Mouse (Mus musculus) ES-Bruce4 (cell line): ENCODE measurements at regions not wholly inside any gene's neighbourhood (a gene's known extent, or its start where the extent isn't known, plus 50 kb on each side); places are given as distances from the start of the nearest gene placed in this dataset.

Experiments
- H3K27ac ChIP-seq: 2 replicates; pipeline ENCODE4 v1.5.1; 2012; ENCODE audit warnings: low read length, inconsistent platforms; ENCODE audit not compliant: insufficient read depth
- H3K27me3 ChIP-seq: 2 replicates; pipeline ENCODE4 v1.6.1; 2012; ENCODE audit warnings: mild to moderate bottlenecking, low read length, inconsistent platforms; ENCODE audit not compliant: control insufficient read depth, poor library complexity, insufficient read depth, severe bottlenecking
- H3K36me3 ChIP-seq: 2 replicates; pipeline ENCODE4 v1.6.1; 2012; ENCODE audit warnings: inconsistent platforms, mild to moderate bottlenecking, low read length, moderate library complexity; ENCODE audit not compliant: control insufficient read depth, poor library complexity, insufficient read depth, severe bottlenecking
- H3K4me1 ChIP-seq: one replicate; pipeline ENCODE4 v1.8.1; 2011; ENCODE audit warnings: low read length; ENCODE audit not compliant: control insufficient read depth, insufficient read depth
- H3K4me3 ChIP-seq: 2 replicates; pipeline ENCODE4 v1.5.1; 2011; ENCODE audit warnings: low read depth, mild to moderate bottlenecking, low read length
- H3K9ac ChIP-seq: 2 replicates; pipeline ENCODE4 v1.6.1; 2012; ENCODE audit warnings: low read depth, mild to moderate bottlenecking, inconsistent platforms; ENCODE audit not compliant: poor library complexity, severe bottlenecking
- H3K9me3 ChIP-seq: replicated peaks from 2 replicates; pipeline ENCODE4 v1.6.1; 2012; ENCODE audit warnings: mild to moderate bottlenecking, low read length, inconsistent platforms; ENCODE audit not compliant: control insufficient read depth, poor library complexity, insufficient read depth, severe bottlenecking
- CTCF ChIP-seq: IDR thresholded peaks from one replicate; pipeline ENCODE4 v1.8.1; 2011; ENCODE audit warnings: low read depth, low read length
- EP300 ChIP-seq: IDR thresholded peaks from 2 replicates; pipeline ENCODE4 v1.6.1; 2011; ENCODE audit warnings: low read depth, low read length; ENCODE audit not compliant: insufficient read depth
- POLR2A ChIP-seq: IDR thresholded peaks from one replicate; pipeline ENCODE4 v1.8.1; 2011; ENCODE audit warnings: low read length; ENCODE audit not compliant: insufficient read depth

DNA sequence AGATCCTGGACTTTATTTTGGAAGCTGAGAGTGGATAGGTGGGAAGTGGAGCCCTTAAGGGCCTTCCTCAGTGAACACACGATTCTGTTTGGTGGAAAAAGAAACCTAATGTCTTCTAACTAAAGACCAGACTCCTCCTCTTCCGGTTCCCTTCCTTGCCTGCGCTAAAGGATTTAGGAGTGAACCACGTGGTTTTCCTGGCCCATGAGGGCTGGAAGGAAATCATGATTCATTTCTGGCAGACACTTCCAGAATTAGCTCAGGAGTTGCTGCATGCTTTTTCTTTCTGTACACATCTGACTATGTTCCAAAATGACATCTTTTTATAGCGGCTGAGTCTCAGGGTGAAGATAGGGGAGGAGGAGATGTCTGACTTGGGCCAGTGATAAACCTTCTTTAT lies 109.8 kb downstream of the Drd1 start:
- TF ChIP-seq CTCF: no peak
- Histone ChIP-seq H3K4me1 (no peaks in the 10 kb centered on the region), H3K4me3 (no peak overlapping the region), H3K27me3 (no peaks in the 10 kb centered on the region), H3K9me3 (no peaks in the 10 kb centered on the region), H3K9ac (no peak overlapping the region), H3K27ac (no peak overlapping the region), H3K36me3 (no peaks in the 10 kb centered on the region)

GRCm38 (mm10) chr13:53941005-53941747 lies 114.3 kb downstream of the Drd1 start:
- no peaks in the 10 kb centered on the region for H3K36me3 ChIP-seq
- no peak overlapping the region for H3K4me3 ChIP-seq
- TF ChIP-seq CTCF (no peak), EP300 (no peak), POLR2A (no peak)
- no peaks in the 10 kb centered on the region for H3K9me3 ChIP-seq
- H3K27me3 ChIP-seq: no peaks in the 10 kb centered on the region
- no peak overlapping the region for H3K27ac ChIP-seq
- H3K9ac ChIP-seq: no peak overlapping the region
- no peaks in the 10 kb centered on the region for H3K4me1 ChIP-seq

DNA sequence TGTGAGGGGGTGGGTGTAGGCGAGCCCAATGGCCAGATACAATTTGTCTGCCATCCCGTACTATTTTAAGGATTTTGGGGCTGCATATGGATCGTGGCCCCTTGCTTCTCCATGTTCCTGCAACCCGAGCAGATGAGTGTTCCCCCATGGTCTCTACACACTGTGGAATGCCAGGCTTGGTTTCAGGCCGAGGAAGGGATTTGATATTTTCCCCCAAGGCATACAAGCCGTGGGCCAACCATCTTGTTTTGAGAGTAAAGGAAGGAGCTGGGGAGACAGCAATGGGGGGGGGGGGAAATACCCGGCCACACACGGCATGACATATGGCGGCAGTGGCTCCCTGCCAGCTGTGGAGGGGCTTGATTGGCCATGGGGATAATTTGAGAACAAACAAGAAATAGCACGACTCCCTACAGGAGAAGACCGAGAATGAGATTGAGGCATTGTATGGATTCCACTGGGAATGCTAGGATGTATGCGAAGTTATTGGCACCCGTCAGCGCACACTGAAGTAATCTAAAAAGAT lies 120.3 kb downstream of the Drd1 start:
- Histone ChIP-seq H3K4me3 (no peak overlapping the region), H3K9me3 (no peaks in the 10 kb centered on the region), H3K36me3 (no peaks in the 10 kb centered on the region), H3K4me1 (no peaks in the 10 kb centered on the region), H3K27ac (no peak overlapping the region), H3K9ac (no peak overlapping the region), H3K27me3 (no peaks in the 10 kb centered on the region)
- no peak for TF ChIP-seq POLR2A
- TF ChIP-seq EP300: no peak
- no peak for TF ChIP-seq CTCF

- Histone ChIP-seq H3K4me3 (no peak overlapping the region), H3K27me3 (no peaks in the 10 kb centered on the region), H3K4me1 (no peaks in the 10 kb centered on the region), H3K9ac (no peak overlapping the region), H3K9me3 (no peaks in the 10 kb centered on the region), H3K27ac (no peak overlapping the region), H3K36me3 (no peaks in the 10 kb centered on the region)
- TF ChIP-seq CTCF (no peak), EP300 (no peak), POLR2A (no peak)
Observed at GRCm38 (mm10) chr13:53934457-53934856, 121.0 kb downstream of the Drd1 start.

DNA sequence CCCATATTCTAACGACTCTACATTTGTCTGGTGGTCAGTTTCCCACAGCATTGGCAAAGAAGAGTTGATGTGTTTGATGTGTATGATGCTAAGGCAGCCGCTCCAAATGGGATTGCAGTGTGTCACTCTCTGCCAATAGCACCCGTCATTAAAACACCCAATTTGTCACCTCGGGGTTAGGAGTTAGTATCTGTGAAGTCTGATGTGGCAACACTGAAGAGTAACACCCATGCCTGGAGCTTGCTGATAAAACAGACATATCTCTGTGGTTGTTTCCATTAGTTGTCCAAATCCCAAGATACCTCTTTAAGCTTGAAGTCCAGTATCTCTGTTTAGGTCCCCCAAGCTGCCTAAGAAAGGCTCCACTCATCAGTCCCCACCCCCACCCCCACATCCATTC lies 129.4 kb downstream of the Drd1 start:
- no peak for TF ChIP-seq CTCF
- no peak for TF ChIP-seq POLR2A
- TF ChIP-seq EP300: no peak

DNA sequence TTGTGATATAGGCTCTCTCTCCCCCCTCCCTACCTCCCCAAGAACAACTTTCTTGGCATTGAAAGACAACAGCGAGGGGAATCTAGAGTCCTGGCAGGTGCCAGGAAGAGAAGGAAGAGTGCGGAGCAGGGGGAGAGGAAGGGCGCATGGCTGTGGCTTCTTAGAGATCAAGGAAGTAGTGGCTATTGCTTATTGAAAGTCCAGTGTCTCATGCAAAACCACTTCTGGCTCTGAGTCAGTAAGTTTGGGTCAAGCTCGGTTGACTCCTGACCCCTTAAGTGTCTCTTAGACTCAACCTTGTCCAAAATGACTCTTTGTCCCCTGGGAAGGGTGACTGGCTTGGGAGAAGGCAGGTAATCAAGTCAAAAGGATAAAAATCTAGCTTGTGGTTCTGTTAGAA lies 131.1 kb downstream of the Drd1 start:
- no peaks in the 10 kb centered on the region for H3K27me3 ChIP-seq
- H3K36me3 ChIP-seq: no peaks in the 10 kb centered on the region
- no peak for TF ChIP-seq EP300
- no peak for TF ChIP-seq POLR2A
- no peak for TF ChIP-seq CTCF
- H3K4me3 ChIP-seq: no peak overlapping the region
- no peak overlapping the region for H3K27ac ChIP-seq
- H3K9me3 ChIP-seq: no peaks in the 10 kb centered on the region
- no peaks in the 10 kb centered on the region for H3K4me1 ChIP-seq
- H3K9ac ChIP-seq: no peak overlapping the region

More for the DNA sequence above, 129.4 kb downstream of the Drd1 start:
- Histone ChIP-seq H3K27me3 (no peaks in the 10 kb centered on the region), H3K36me3 (no peaks in the 10 kb centered on the region), H3K4me3 (no peak overlapping the region), H3K4me1 (no peaks in the 10 kb centered on the region), H3K9me3 (no peaks in the 10 kb centered on the region), H3K27ac (no peak overlapping the region), H3K9ac (no peak overlapping the region)
